Mouse (Mus musculus): Measurements from ENCODE around the gene 3100002H09Rik.

DNA sequence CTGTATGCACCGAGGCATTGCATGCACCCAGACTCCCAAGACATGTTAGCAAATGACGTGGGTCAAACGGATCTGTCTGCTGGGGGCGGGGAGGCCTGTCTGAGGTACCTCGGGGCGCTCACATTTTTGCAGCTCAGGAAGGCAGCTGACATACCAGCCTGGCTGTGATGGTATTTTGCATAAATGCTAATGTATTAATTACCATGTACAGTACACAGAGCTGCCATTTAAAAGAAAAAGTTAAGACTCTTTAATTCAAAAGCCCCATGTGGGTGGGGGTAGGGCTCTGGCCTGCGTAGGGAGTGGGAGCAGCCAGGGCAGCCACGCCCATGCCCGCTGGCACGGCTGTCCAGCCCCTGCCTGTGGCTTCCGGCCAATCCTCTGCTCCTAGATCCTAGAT, 10.8 kb upstream of the 3100002H09Rik start:
- TF ChIP-seq CTCF (IDR thresholded peaks at IDR 0.05): no peak
- TF ChIP-seq EP300 (IDR thresholded peaks at IDR 0.05): no peak

Data from lung, postnatal 0 days (tissue).